Mouse (Mus musculus) right cerebral cortex, adult 18-20 months (tissue): ENCODE results near the gene Taf1a.

ENCODE experiments used
- DNase-seq: peaks from one replicate; pipeline ENCODE4 v3.0.0; 2022; ENCODE audit warnings: mixed read lengths

Gene Taf1a

GRCm38 (mm10) chr1:183414081-183414727, 25.4 kb downstream of the Taf1a start:
- no peak for DNase-seq

- DNase-seq: no peak
Measured at GRCm38 (mm10) chr1:183417873-183418272, 29.1 kb downstream of the Taf1a start, which contains the start of gene Hhipl2. Gene Hhipl2 (plus strand): TSS chr1:183418215.

DNA sequence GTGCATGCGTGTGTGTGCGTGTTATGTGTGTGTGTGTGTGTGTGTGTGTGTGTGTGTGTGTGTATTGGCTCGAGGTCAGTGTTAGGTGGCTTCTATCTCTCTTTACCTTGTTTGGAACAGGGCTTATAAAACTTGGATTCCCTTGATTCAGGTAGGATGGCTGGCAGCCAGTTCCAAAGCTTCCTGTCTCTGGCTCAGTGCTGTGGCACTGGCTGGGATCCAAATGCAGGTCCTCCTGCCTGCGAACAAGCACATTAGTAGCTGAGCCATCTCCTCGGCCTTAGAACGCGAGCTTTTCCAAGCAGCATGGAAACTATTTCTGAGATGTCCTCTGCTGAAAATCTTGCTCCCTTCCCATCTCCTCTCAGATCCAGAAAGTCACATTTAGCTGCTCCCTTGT, 31.0 kb downstream of the Taf1a start:
- DNase-seq: no peak

DNA sequence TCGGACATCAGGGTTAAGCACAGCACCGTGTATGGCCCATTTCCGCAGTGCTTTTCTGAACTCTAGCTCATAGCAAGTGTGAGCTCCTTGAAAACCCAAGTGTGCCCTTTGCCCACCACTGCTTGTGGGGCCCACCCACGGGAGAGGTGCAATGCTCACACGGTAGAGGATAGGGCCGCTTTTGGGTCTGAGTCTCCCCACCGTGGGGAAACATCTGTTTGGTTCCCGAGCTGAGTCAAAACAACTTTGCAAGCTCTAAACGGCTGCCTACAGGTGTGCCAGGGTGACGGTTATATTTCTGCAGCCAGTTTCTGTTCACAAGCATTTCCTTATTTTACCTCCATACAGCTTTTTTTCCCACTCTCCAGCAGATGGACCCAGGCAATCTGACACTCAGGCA, 31.5 kb downstream of the Taf1a start:
- no peak for DNase-seq

DNA sequence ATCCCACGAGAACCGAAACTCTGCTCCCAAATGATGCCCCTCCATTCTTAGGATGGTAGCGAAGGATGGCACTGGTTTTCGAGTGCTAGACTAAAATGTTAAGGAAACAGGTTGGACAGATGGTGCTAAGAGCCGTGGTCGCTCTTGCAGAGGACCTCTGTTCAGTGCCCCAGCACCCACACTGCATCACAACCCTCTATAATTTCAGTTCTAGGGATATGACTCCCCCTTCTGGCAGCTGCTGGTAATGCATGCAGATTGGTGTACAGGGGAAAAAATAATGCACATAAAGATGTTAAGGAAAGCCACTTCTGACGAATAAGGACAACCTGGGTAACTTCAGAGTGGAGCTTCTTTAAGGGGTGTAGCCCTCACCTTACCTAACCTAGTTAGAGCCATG, 35.3 kb downstream of the Taf1a start:
- no peak for DNase-seq

- DNase-seq: no peak
Measured at GRCm38 (mm10) chr1:183434918-183435317, 46.1 kb downstream of the Taf1a start.

DNA sequence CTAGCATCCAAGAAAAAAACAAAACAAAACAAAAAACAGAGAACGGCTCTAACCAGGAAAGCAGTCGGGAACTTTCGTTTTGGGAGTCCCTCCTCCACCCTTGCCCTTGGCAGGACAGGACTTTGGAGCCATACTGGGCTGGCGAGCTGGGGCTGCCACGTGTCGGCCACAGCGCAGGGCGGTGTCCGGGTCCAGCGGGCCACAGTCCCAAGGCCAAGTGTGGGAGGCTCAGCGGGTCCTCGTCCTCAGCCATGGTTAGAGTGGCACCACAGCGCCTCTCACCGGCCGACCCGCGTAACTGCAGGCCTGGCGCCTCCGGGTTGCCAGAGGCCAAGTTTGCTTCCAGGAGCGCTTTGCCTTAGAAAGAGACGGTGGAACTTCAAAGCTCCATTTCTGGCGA, 50.3 kb downstream of the Taf1a start:
- DNase-seq: peak; percentile 31

GRCm38 (mm10) chr1:183442015-183442774, 53.4 kb downstream of the Taf1a start:
- peak; percentile 72 for DNase-seq

- no peak for DNase-seq
Measured at GRCm38 (mm10) chr1:183453066-183453465, 64.3 kb downstream of the Taf1a start.
